Mouse (Mus musculus): Measurements from ENCODE around the gene 1110065P20Rik.
A peak's percentile ranks its signal among the peaks of the same experiment; 100 is the strongest.

Gene 1110065P20Rik

GRCm38 (mm10) chr4:124840998-124841397 is 10.0 kb downstream of the 1110065P20Rik start:
- no peak for DNase-seq (ENCODE audit: low read depth, low spot score)

- DNase-seq (ENCODE audit: low read depth, low spot score), result no peak
Observed at GRCm38 (mm10) chr4:124838035-124838700, 12.8 kb downstream of the 1110065P20Rik start.

- no peak for DNase-seq (ENCODE audit: low read depth, low spot score)
Observed at GRCm38 (mm10) chr4:124832796-124833195, 18.2 kb downstream of the 1110065P20Rik start.

- DNase-seq (ENCODE audit: low read depth, low spot score), result no peak
Observed at GRCm38 (mm10) chr4:124829671-124830070, 21.3 kb downstream of the 1110065P20Rik start.

GRCm38 (mm10) chr4:124825371-124825965 is 25.5 kb downstream of the 1110065P20Rik start:
- no peak for DNase-seq (ENCODE audit: low read depth, low spot score)

- no peak for DNase-seq (ENCODE audit: low read depth, low spot score)
Observed at GRCm38 (mm10) chr4:124824967-124825366, 26.0 kb downstream of the 1110065P20Rik start.

- DNase-seq (ENCODE audit: low read depth, low spot score), result no peak
Observed at GRCm38 (mm10) chr4:124818832-124819231, 32.2 kb downstream of the 1110065P20Rik start.

GRCm38 (mm10) chr4:124817803-124818202 is 33.2 kb downstream of the 1110065P20Rik start:
- no peak for DNase-seq (ENCODE audit: low read depth, low spot score)

GRCm38 (mm10) chr4:124815901-124816300 is 35.1 kb downstream of the 1110065P20Rik start:
- DNase-seq (ENCODE audit: low read depth, low spot score), result no peak

- no peak for DNase-seq (ENCODE audit: low read depth, low spot score)
Observed at GRCm38 (mm10) chr4:124811347-124811975, 39.5 kb downstream of the 1110065P20Rik start.

GRCm38 (mm10) chr4:124810056-124810455 is 40.9 kb downstream of the 1110065P20Rik start:
- no peak for DNase-seq (ENCODE audit: low read depth, low spot score)

- no peak for DNase-seq (ENCODE audit: low read depth, low spot score)
Observed at GRCm38 (mm10) chr4:124809136-124809883, 41.7 kb downstream of the 1110065P20Rik start.

GRCm38 (mm10) chr4:124808511-124808910 is 42.5 kb downstream of the 1110065P20Rik start:
- DNase-seq (ENCODE audit: low read depth, low spot score), result no peak

GRCm38 (mm10) chr4:124803406-124803805 is 47.6 kb downstream of the 1110065P20Rik start:
- no peak for DNase-seq (ENCODE audit: low read depth, low spot score)

- peak; percentile 96 for DNase-seq (ENCODE audit: low read depth, low spot score)
Observed at GRCm38 (mm10) chr4:124802309-124803260, 48.4 kb downstream of the 1110065P20Rik start.

- peak; percentile 89 for DNase-seq (ENCODE audit: low read depth, low spot score)
Observed at GRCm38 (mm10) chr4:124801552-124802308, 49.3 kb downstream of the 1110065P20Rik start, which contains the start of gene Mtf1. Mtf1 (plus strand) TSS chr4:124802104.
